Comparison of ENCODE assay signal across 12 mouse cellular contexts in genomic region chr12:56318941-56319340, GRCm38 (mm10).
"Had no signal": no experiment of that assay in that cellular context is flagged by ENCODE, and none has a peak within 500 bp of the region (broad histone marks: within the 10 kb centered on the region; RNA-seq: fewer than 3 reads in every experiment).

No protein-coding gene starts in this region.

- H3K27me3 ChIP-seq: liver, embryonic 15.5 days; midbrain, embryonic 15.5 days; neural tube, embryonic 12.5 days had no signal

- ATAC-seq: midbrain, embryonic 15.5 days had no signal

- H3K4me3 ChIP-seq: left cerebral cortex, adult 2 months; limb, embryonic 10.5 days; liver, embryonic 15.5 days; midbrain, embryonic 15.5 days; neural tube, embryonic 12.5 days had no signal

- DNase-seq: kidney, adult 18-20 months; kidney, postnatal 10 days; lung, adult 2 months; lung, postnatal 36 days; thymus, adult 2 months; thymus, postnatal 36 days had no signal

- H3K9me3 ChIP-seq: limb, embryonic 10.5 days; liver, embryonic 15.5 days; midbrain, embryonic 15.5 days; neural tube, embryonic 12.5 days had no signal

- H3K27ac ChIP-seq: left cerebral cortex, adult 2 months; limb, embryonic 10.5 days; liver, embryonic 15.5 days; midbrain, embryonic 15.5 days; neural tube, embryonic 12.5 days had no signal

- H3K4me2 ChIP-seq: liver, embryonic 11.5 days; liver, embryonic 15.5 days; midbrain, embryonic 15.5 days; neural tube, embryonic 12.5 days had no signal

- H3K9ac ChIP-seq: liver, embryonic 15.5 days; midbrain, embryonic 15.5 days; neural tube, embryonic 12.5 days had no signal

- H3K4me1 ChIP-seq: limb, embryonic 10.5 days; liver, embryonic 15.5 days; midbrain, embryonic 15.5 days; neural tube, embryonic 12.5 days had no signal

- H3K36me3 ChIP-seq: limb, embryonic 10.5 days; liver, embryonic 15.5 days; midbrain, embryonic 15.5 days; neural tube, embryonic 12.5 days had no signal
